Mouse (Mus musculus) G1E-ER4 (cell line): Measurements from ENCODE around the gene Ptgir. TPM values are rescaled to one million over a fixed set of nuclear protein-coding genes. Genes with fewer than 3 reads are reported as not detected.

Experiments used
- GATA1 ChIP-seq: IDR thresholded peaks from one replicate; pipeline ENCODE4 v1.8.0; 2012; ENCODE audit warnings: low read length, inconsistent platforms
- polyA plus RNA-seq: library from polyadenylated mRNA; stranded (reverse); fragments of >175 nt; gene quantifications from 2 replicates; pipeline ENCODE4 v1.2.3, GENCODE M21; 2012

The Ptgir gene
- polyA plus RNA-seq, 1 experiment = 1.7 TPM

GRCm38 (mm10) chr7:16906889-16907559 lies 734 bp downstream of the Ptgir start:
- no peak for TF ChIP-seq GATA1

GRCm38 (mm10) chr7:16907842-16908241 lies 1.6 kb downstream of the Ptgir start:
- no peak for TF ChIP-seq GATA1

GRCm38 (mm10) chr7:16908367-16908766 lies 2.1 kb downstream of the Ptgir start:
- TF ChIP-seq GATA1 = no peak

GRCm38 (mm10) chr7:16908859-16909258 lies 2.6 kb downstream of the Ptgir start:
- TF ChIP-seq GATA1 = no peak

GRCm38 (mm10) chr7:16909909-16910308 lies 3.6 kb downstream of the Ptgir start:
- no peak for TF ChIP-seq GATA1

GRCm38 (mm10) chr7:16911904-16912303 lies 5.6 kb downstream of the Ptgir start:
- no peak for TF ChIP-seq GATA1

- TF ChIP-seq GATA1 = no peak
These were observed 6.1 kb downstream of the Ptgir start for GRCm38 (mm10) chr7:16912360-16912759.

GRCm38 (mm10) chr7:16913806-16914452 lies 7.6 kb downstream of the Ptgir start:
- no peak for TF ChIP-seq GATA1

GRCm38 (mm10) chr7:16914453-16915343 lies 8.4 kb downstream of the Ptgir start:
- TF ChIP-seq GATA1 = no peak

GRCm38 (mm10) chr7:16915461-16916340 lies 9.4 kb downstream of the Ptgir start:
- TF ChIP-seq GATA1 = no peak

- no peak for TF ChIP-seq GATA1
These were observed 10.3 kb downstream of the Ptgir start for GRCm38 (mm10) chr7:16916342-16917265.

- TF ChIP-seq GATA1 = no peak
These were observed 11.2 kb downstream of the Ptgir start for GRCm38 (mm10) chr7:16917447-16917846.

- no peak for TF ChIP-seq GATA1
These were observed 11.7 kb downstream of the Ptgir start for GRCm38 (mm10) chr7:16918014-16918413.

- no peak for TF ChIP-seq GATA1
These were observed 12.4 kb downstream of the Ptgir start for GRCm38 (mm10) chr7:16918670-16919069.
